Mouse (Mus musculus) stomach, postnatal 0 days (tissue): ENCODE data around the gene Cys1. TPM values are rescaled to one million over a fixed set of nuclear protein-coding genes. Genes with fewer than 3 reads are reported as not detected.
A peak's percentile ranks its signal among the peaks of the same experiment; 100 is the strongest.

ENCODE experiments used
- ATAC-seq: fragments of 200-750 bp; cut with Nextera tagmentation; 2 replicates; pipeline ENCODE4 v1.8.0; 2017; ENCODE audit not compliant: low FRiP score, low TSS enrichment
- DNase-seq: peaks from one replicate; pipeline ENCODE4 v3.0.0-alpha.2; 2016; ENCODE audit warnings: low spot score
- H3K27ac ChIP-seq: fragments of 300-500 bp; sonication (generic); replicated peaks from 2 replicates; pipeline ENCODE4 v1.5.1; 2014; ENCODE audit warnings: mild to moderate bottlenecking, control low read depth
- H3K27me3 ChIP-seq: fragments of 300-500 bp; sonication (generic); 2 replicates; pipeline ENCODE4 v1.6.1; 2014; ENCODE audit warnings: low read length; ENCODE audit not compliant: control insufficient read depth, insufficient read depth
- H3K36me3 ChIP-seq: fragments of 300-500 bp; sonication (generic); 2 replicates; pipeline ENCODE4 v1.6.1; 2014; ENCODE audit warnings: low read length, mixed read lengths; ENCODE audit not compliant: control insufficient read depth, insufficient read depth
- H3K4me1 ChIP-seq: fragments of 300-500 bp; sonication (generic); replicated peaks from 2 replicates; pipeline ENCODE4 v1.6.1; 2014; ENCODE audit warnings: antibody characterized with exemption; ENCODE audit not compliant: control insufficient read depth, insufficient read depth
- H3K4me2 ChIP-seq: fragments of 300-500 bp; sonication (generic); replicated peaks from 2 replicates; pipeline ENCODE4 v1.6.1; 2014; ENCODE audit warnings: low read depth, mild to moderate bottlenecking, control low read depth, moderate library complexity
- H3K4me3 ChIP-seq: fragments of 300-500 bp; sonication (generic); 2 replicates; pipeline ENCODE4 v1.5.1; 2014; ENCODE audit warnings: low read depth, low read length, control low read depth
- H3K9ac ChIP-seq: fragments of 300-500 bp; sonication (generic); 2 replicates; pipeline ENCODE4 v1.6.1; 2014; ENCODE audit warnings: mild to moderate bottlenecking, low read length, control low read depth, mixed read lengths
- H3K9me3 ChIP-seq: fragments of 300-500 bp; sonication (generic); 2 replicates; pipeline ENCODE4 v1.6.1; 2016; ENCODE audit warnings: low read length; ENCODE audit not compliant: control insufficient read depth
- CTCF ChIP-seq: IDR thresholded peaks from 2 replicates; pipeline ENCODE4 v1.5.1; 2016; ENCODE audit warnings: antibody characterized with exemption, low read depth, mild to moderate bottlenecking, moderate library complexity
- EP300 ChIP-seq: optimal IDR thresholded peaks from 2 replicates; pipeline ENCODE3; 2016; ENCODE audit warnings: antibody characterized with exemption
- WGBS: fragments of 180-500 bp; shearing (Covaris S2); extraction: QIAGEN DNeasy Blood & Tissue Kit; methylation state at CpG from one replicate; pipeline ENCODE4 v1.1.7; 2014; 5-methylcytosine and 5-hydroxymethylcytosine counted together
- polyA plus RNA-seq: library from polyadenylated mRNA; unstranded; fragments of >200 nt; fragmentation: Nextera tagmentation; extraction: Ambion mirVana; gene quantifications from 2 replicates; pipeline ENCODE4 v1.2.1, GENCODE M21; 2015

Gene Cys1
- polyA plus RNA-seq, 1 experiment from 2014 or later: 1.4 TPM

DNA sequence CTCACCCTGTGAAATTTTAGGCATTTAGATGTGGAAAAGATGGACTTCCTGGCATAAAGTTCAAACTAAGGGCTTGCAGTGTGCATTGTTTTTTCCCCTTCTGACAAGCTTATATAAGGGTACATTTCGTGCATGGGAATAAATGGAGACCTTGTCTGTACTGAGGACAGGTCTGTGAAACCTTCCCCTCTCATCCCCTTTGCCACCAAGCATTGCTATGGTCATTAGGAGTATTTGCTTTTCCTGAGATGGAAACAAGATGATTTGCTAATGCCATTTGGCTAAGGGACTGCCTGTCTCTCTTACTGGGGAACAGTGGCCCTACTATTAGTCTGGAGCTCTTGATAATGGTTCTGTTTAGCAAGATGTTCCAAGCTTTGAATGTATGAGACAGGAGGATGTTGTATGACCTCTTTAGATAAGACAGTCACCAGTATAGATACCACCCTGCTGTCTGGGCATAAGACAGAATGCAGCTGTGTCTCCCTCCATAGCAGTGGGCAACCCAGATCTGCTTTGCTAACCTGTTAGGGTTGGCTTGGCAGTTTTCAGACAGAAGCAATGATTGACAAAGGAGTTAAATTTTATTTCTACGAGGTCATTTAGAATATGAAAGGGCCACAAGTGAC lies 33.8 kb upstream of the Cys1 start:
- ATAC-seq (no peak), DNase-seq (no peak)
- no peak overlapping the region for H3K9ac ChIP-seq
- no peak overlapping the region for H3K4me3 ChIP-seq
- 80% methylated on average over 2 of the region's 2 CpGs for WGBS
- TF ChIP-seq CTCF (no peak), EP300 (no peak)
- H3K4me2 ChIP-seq: no peak overlapping the region
- H3K4me1 ChIP-seq: no peaks in the 10 kb centered on the region
- peaks cover 3% of the 10 kb centered on the region; the same call in 1 of the 2 replicates for H3K36me3 ChIP-seq
- no peaks in the 10 kb centered on the region for H3K9me3 ChIP-seq
- no peaks in the 10 kb centered on the region for H3K27me3 ChIP-seq
- H3K27ac ChIP-seq: no peak overlapping the region

DNA sequence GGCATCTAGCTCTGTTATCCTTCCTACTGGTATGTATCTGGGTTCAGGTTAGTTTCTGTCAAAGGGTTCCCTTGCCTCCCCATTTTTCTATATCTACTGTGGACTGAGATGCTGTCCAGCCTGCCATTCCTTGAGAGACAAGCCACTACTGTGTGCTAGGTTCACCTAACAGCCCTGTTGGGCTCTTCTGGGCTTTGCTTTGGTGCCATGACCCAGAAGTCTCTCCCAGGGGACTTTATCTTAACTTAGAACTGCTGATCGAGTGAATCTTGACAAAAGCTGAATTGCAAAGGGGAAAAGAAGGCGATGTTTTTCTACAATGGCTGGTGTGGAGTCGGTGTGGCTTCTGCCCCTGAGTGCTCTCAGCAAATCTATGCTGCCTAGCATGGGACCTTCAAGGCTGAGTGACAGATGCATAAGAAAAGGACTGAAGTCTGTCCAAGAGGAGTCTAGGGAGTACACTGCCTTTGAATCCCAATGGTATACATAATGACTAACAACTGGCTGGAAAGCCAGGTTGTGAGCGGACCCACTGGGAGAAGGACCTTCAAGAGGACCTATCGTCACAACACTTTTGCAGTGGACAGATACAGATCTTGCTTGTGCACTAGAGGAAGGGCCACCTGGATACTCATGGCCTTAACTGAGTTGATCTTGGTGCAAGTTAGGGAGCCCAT lies 33.1 kb upstream of the Cys1 start:
- no peak for TF ChIP-seq CTCF
- Histone ChIP-seq H3K4me2 (no peak overlapping the region), H3K4me3 (no peak overlapping the region), H3K36me3 (peaks cover 3% of the 10 kb centered on the region; the same call in 1 of the 2 replicates), H3K4me1 (no peaks in the 10 kb centered on the region), H3K9me3 (no peaks in the 10 kb centered on the region), H3K9ac (no peak overlapping the region), H3K27me3 (no peaks in the 10 kb centered on the region), H3K27ac (no peak overlapping the region)
- ATAC-seq: no peak
- DNase-seq: no peak
- 81% methylated on average over 5 of the region's 5 CpGs for WGBS

DNA sequence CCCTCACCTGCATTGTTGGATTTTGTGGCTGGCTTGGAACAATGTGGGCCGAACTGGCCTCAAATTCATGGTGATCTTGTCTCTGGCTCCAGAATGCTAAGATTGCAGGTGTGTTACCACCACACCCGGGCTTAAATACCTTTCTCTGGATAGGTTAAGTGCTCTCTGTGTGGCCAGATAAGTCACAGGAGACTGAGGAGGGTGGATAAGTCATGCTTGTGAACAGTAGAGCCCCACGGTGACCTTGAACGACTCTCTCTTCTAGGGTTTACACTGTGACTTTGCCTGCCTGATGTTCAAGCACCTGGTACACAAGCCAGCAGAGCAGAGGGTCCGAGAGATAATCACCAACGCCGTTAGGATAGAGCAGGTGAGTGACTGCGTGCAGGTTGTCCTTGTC lies 30.8 kb upstream of the Cys1 start:
- no peak for TF ChIP-seq EP300
- no peak for TF ChIP-seq CTCF
- no peaks in the 10 kb centered on the region for H3K27me3 ChIP-seq
- no peak overlapping the region for H3K4me3 ChIP-seq
- no peak overlapping the region for H3K27ac ChIP-seq
- H3K4me1 ChIP-seq: no peaks in the 10 kb centered on the region
- H3K4me2 ChIP-seq: no peak overlapping the region
- peaks cover 3% of the 10 kb centered on the region; the same call in 1 of the 2 replicates for H3K36me3 ChIP-seq
- 65% methylated on average over 8 of the region's 8 CpGs for WGBS
- DNase-seq (no peak), ATAC-seq (no peak)
- H3K9me3 ChIP-seq: no peaks in the 10 kb centered on the region
- H3K9ac ChIP-seq: no peak overlapping the region

DNA sequence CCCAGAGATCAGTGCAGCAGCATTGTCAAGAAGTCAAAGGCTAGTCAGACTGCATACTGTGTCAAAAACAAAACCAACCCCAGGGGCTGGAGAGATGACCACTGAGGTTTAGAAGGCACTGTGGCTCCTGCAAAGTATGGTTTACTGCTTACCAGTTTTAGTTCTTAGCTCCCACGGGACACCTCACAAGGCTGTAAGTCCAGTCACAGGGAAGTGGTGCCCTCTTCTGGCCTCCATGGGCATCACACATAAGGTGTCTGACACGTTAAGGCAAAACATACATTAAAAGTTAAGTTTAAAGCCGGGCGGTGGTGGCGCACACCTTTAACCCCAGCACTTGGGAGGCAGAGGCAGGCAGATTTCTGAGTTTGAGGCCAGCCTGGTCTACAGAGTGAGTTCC lies 29.1 kb upstream of the Cys1 start:
- H3K4me3 ChIP-seq: no peak overlapping the region

DNA sequence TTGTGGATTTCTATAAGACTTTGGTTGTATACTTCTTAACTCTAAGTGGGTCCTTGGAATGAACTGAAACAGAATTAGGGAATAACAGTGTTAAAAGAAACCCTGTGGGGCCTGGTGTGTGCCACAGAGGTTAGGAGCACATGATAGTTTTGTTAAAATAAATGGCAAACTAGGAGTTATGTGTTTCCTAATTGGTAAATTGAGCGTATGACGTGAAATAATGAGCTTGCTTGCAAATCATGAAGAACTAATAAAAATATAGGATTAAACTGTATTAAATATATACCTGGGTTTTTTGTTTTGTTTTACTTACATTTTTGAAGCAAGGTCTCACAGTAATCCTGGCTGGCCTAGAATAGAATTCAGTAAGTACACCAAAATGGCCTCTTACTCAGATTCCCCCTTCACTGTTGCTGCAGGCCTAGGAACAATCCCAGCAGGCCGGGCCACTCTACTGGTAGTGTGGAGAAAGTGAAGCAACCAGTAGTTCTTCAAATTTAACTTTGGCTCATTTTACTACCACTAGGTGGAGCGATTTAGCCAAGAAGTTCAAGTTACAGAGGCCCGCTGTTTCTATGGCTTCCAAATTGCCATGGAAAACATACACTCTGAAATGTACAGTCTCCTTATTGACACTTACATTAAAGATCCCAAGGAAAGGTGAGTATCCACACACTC lies 28.4 kb upstream of the Cys1 start:
- no peak overlapping the region for H3K9ac ChIP-seq
- no peaks in the 10 kb centered on the region for H3K4me1 ChIP-seq
- ATAC-seq: peak; percentile 38
- peaks cover 3% of the 10 kb centered on the region; the same call in 1 of the 2 replicates for H3K36me3 ChIP-seq
- TF ChIP-seq CTCF (peak; percentile 85), EP300 (no peak)
- peak overlapping the region; percentile 80 for H3K4me2 ChIP-seq
- no peak overlapping the region for H3K27ac ChIP-seq
- no peaks in the 10 kb centered on the region for H3K9me3 ChIP-seq
- WGBS: 31% methylated on average over 5 of the region's 5 CpGs
- no peak overlapping the region for H3K4me3 ChIP-seq
- DNase-seq: peak; percentile 60
- H3K27me3 ChIP-seq: no peaks in the 10 kb centered on the region

More for the DNA sequence above, 29.1 kb upstream of the Cys1 start:
- TF ChIP-seq CTCF (peak; percentile 68), EP300 (no peak)
- H3K36me3 ChIP-seq: peaks cover 3% of the 10 kb centered on the region; the same call in 1 of the 2 replicates
- no peak for ATAC-seq
- H3K27ac ChIP-seq: peak overlapping the region; percentile 53; the same call in 1 of the 2 replicates
- 0 out of 2 replicates have a peak overlapping the region, but pooled peaks have one; percentile 11 for H3K4me2 ChIP-seq
- H3K9me3 ChIP-seq: no peaks in the 10 kb centered on the region
- no peaks in the 10 kb centered on the region for H3K4me1 ChIP-seq
- 57% methylated on average over 5 of the region's 5 CpGs for WGBS
- H3K9ac ChIP-seq: no peak overlapping the region
- DNase-seq: peak; percentile 60
- H3K27me3 ChIP-seq: no peaks in the 10 kb centered on the region
